Mouse (Mus musculus) neural tube, embryonic 12.5 days (tissue): ENCODE results near the gene Pld6. TPM values are rescaled to one million over a fixed set of nuclear protein-coding genes. Genes with fewer than 3 reads are reported as not detected.
A peak's percentile ranks its signal among the peaks of the same experiment; 100 is the strongest.

Source experiments
- ATAC-seq: fragments of 200-750 bp; cut with Nextera tagmentation; 2 replicates; pipeline ENCODE4 v1.8.0; 2017; ENCODE audit warnings: low read depth, mild to moderate bottlenecking, moderate TSS enrichment, moderate library complexity; ENCODE audit not compliant: low FRiP score
- H3K27ac ChIP-seq: fragments of 300-500 bp; sonication (generic); 2 replicates; pipeline ENCODE4 v1.5.1; 2016
- H3K27me3 ChIP-seq: fragments of 300-500 bp; sonication (generic); replicated peaks from 2 replicates; pipeline ENCODE4 v1.6.1; 2016; ENCODE audit warnings: mild to moderate bottlenecking
- H3K36me3 ChIP-seq: fragments of 300-500 bp; sonication (generic); 2 replicates; pipeline ENCODE4 v1.6.1; 2016; ENCODE audit warnings: mild to moderate bottlenecking
- H3K4me1 ChIP-seq: fragments of 300-500 bp; sonication (generic); 2 replicates; pipeline ENCODE4 v1.6.1; 2016
- H3K4me2 ChIP-seq: fragments of 300-500 bp; sonication (generic); replicated peaks from 2 replicates; pipeline ENCODE4 v1.6.1; 2016; ENCODE audit warnings: mild to moderate bottlenecking
- H3K4me3 ChIP-seq: fragments of 300-500 bp; sonication (generic); 2 replicates; pipeline ENCODE4 v1.5.1; 2016
- H3K9ac ChIP-seq: fragments of 300-500 bp; sonication (generic); 2 replicates; pipeline ENCODE4 v1.6.1; 2016; ENCODE audit warnings: mild to moderate bottlenecking
- H3K9me3 ChIP-seq: fragments of 300-500 bp; sonication (generic); 2 replicates; pipeline ENCODE4 v1.6.1; 2016; ENCODE audit warnings: mild to moderate bottlenecking
- WGBS: fragments of 180-500 bp; shearing (Covaris S2); methylation state at CpG from one replicate; pipeline ENCODE4 v1.1.7; 2016; 5-methylcytosine and 5-hydroxymethylcytosine counted together
- polyA plus RNA-seq: library from polyadenylated mRNA; unstranded; fragments of >200 nt; fragmentation: Nextera tagmentation; extraction: Ambion mirVana; gene quantifications from 2 replicates; pipeline ENCODE4 v1.2.1, GENCODE M21; 2016

Gene Pld6
- polyA plus RNA-seq: 1.0 and 1.7 TPM in 2 replicates

- Histone ChIP-seq H3K27ac (no peak within 1 kb of the TSS), H3K4me3 (peak within 1 kb of the TSS; percentile 34), H3K4me2 (peak within 1 kb of the TSS; percentile 90), H3K9ac (peak within 1 kb of the TSS; percentile 47; the same call in 1 of the 2 replicates), H3K4me1 (peaks cover 7% of the 10 kb centered on the region), H3K36me3 (peaks cover 13% of the 10 kb centered on the region), H3K9me3 (no peaks in the 10 kb centered on the region), H3K27me3 (peaks cover 6% of the 10 kb centered on the region)
- 1% methylated on average over 51 of the region's 51 CpGs for WGBS
- peak; percentile 66; the same call in 1 of the 2 replicates for ATAC-seq
These were observed at the start of gene Pld6 for GRCm38 (mm10) chr11:59787199-59787781. TSS of gene Pld6 (minus strand) at chr11:59787645.

- H3K36me3 ChIP-seq: peaks cover 88% of the 10 kb centered on the region
- no peak for ATAC-seq
- no peak overlapping the region for H3K4me3 ChIP-seq
These were observed 34.2 kb upstream of the Pld6 start for GRCm38 (mm10) chr11:59821625-59822024.

GRCm38 (mm10) chr11:59817916-59818315 is 30.5 kb upstream of the Pld6 start:
- Histone ChIP-seq H3K4me1 (no peaks in the 10 kb centered on the region), H3K27ac (no peak overlapping the region), H3K9me3 (no peaks in the 10 kb centered on the region), H3K36me3 (peaks cover 69% of the 10 kb centered on the region), H3K4me3 (no peak overlapping the region), H3K9ac (no peak overlapping the region), H3K4me2 (no peak overlapping the region), H3K27me3 (no peaks in the 10 kb centered on the region)
- 92% methylated on average over 3 of the region's 3 CpGs for WGBS
- no peak for ATAC-seq

More at GRCm38 (mm10) chr11:59821625-59822024, 34.2 kb upstream of the Pld6 start:
- no peak overlapping the region for H3K4me2 ChIP-seq
- 88% methylated on average over 3 of the region's 3 CpGs for WGBS
- H3K27me3 ChIP-seq: no peaks in the 10 kb centered on the region
- H3K9me3 ChIP-seq: no peaks in the 10 kb centered on the region
- H3K27ac ChIP-seq: no peak overlapping the region
- H3K9ac ChIP-seq: no peak overlapping the region
- H3K4me1 ChIP-seq: no peaks in the 10 kb centered on the region

GRCm38 (mm10) chr11:59815482-59816065 is 28.1 kb upstream of the Pld6 start:
- Histone ChIP-seq H3K36me3 (peaks cover 52% of the 10 kb centered on the region), H3K27ac (no peak overlapping the region), H3K4me2 (no peak overlapping the region), H3K4me3 (no peak overlapping the region), H3K27me3 (no peaks in the 10 kb centered on the region), H3K4me1 (no peaks in the 10 kb centered on the region), H3K9ac (no peak overlapping the region), H3K9me3 (no peaks in the 10 kb centered on the region)
- ATAC-seq: no peak
- 90% methylated on average over 6 of the region's 6 CpGs for WGBS

GRCm38 (mm10) chr11:59814936-59815335 is 27.5 kb upstream of the Pld6 start:
- no peak for ATAC-seq
- H3K4me1 ChIP-seq: no peaks in the 10 kb centered on the region
- WGBS: 87% methylated on average over 6 of the region's 6 CpGs
- no peak overlapping the region for H3K4me3 ChIP-seq
- no peak overlapping the region for H3K27ac ChIP-seq
- no peak overlapping the region for H3K4me2 ChIP-seq
- no peaks in the 10 kb centered on the region for H3K27me3 ChIP-seq
- H3K9me3 ChIP-seq: no peaks in the 10 kb centered on the region
- H3K36me3 ChIP-seq: peaks cover 45% of the 10 kb centered on the region
- no peak overlapping the region for H3K9ac ChIP-seq

GRCm38 (mm10) chr11:59814311-59814710 is 26.9 kb upstream of the Pld6 start:
- Histone ChIP-seq H3K4me1 (no peaks in the 10 kb centered on the region), H3K27me3 (no peaks in the 10 kb centered on the region), H3K27ac (no peak overlapping the region), H3K9me3 (no peaks in the 10 kb centered on the region), H3K4me2 (no peak overlapping the region), H3K9ac (no peak overlapping the region; the same call in 1 of the 2 replicates), H3K36me3 (peaks cover 39% of the 10 kb centered on the region), H3K4me3 (no peak overlapping the region)
- 78% methylated on average over 1 of the region's 1 CpGs for WGBS
- no peak for ATAC-seq

GRCm38 (mm10) chr11:59813276-59813675 is 25.8 kb upstream of the Pld6 start:
- Histone ChIP-seq H3K4me3 (no peak overlapping the region), H3K4me1 (peaks cover 9% of the 10 kb centered on the region), H3K27ac (no peak overlapping the region), H3K36me3 (peaks cover 29% of the 10 kb centered on the region), H3K27me3 (no peaks in the 10 kb centered on the region), H3K9me3 (no peaks in the 10 kb centered on the region), H3K9ac (no peak overlapping the region), H3K4me2 (no peak overlapping the region)
- 73% methylated on average over 3 of the region's 3 CpGs for WGBS
- ATAC-seq: no peak

GRCm38 (mm10) chr11:59811211-59811610 is 23.8 kb upstream of the Pld6 start:
- 82% methylated on average over 4 of the region's 4 CpGs for WGBS
- Histone ChIP-seq H3K9ac (no peak overlapping the region), H3K27ac (no peak overlapping the region), H3K9me3 (no peaks in the 10 kb centered on the region), H3K4me3 (no peak overlapping the region), H3K4me2 (no peak overlapping the region), H3K4me1 (peaks cover 10% of the 10 kb centered on the region), H3K27me3 (no peaks in the 10 kb centered on the region), H3K36me3 (peaks cover 24% of the 10 kb centered on the region)
- no peak for ATAC-seq

- Histone ChIP-seq H3K4me1 (peaks cover 10% of the 10 kb centered on the region), H3K4me2 (peak overlapping the region; percentile 85), H3K27me3 (no peaks in the 10 kb centered on the region), H3K9ac (0 out of 2 replicates have a peak overlapping the region, but pooled peaks have one; percentile 84), H3K36me3 (peaks cover 24% of the 10 kb centered on the region), H3K4me3 (peak overlapping the region; percentile 63), H3K27ac (0 out of 2 replicates have a peak overlapping the region, but pooled peaks have one; percentile 88), H3K9me3 (no peaks in the 10 kb centered on the region)
- no peak for ATAC-seq
- WGBS: 71% methylated on average over 14 of the region's 14 CpGs
These were observed 23.2 kb upstream of the Pld6 start for GRCm38 (mm10) chr11:59810480-59811158.

- H3K4me2 ChIP-seq: peak within 1 kb of the TSS; percentile 85
- peaks cover 10% of the 10 kb centered on the region for H3K4me1 ChIP-seq
- H3K4me3 ChIP-seq: peak within 1 kb of the TSS; percentile 63
- peaks cover 28% of the 10 kb centered on the region for H3K36me3 ChIP-seq
- peak within 1 kb of the TSS; percentile 84 for H3K9ac ChIP-seq
- peak within 1 kb of the TSS; percentile 88 for H3K27ac ChIP-seq
- no peaks in the 10 kb centered on the region for H3K27me3 ChIP-seq
- peak; percentile 97 for ATAC-seq
- WGBS: under 1% methylated on average over 52 of the region's 52 CpGs
- H3K9me3 ChIP-seq: no peaks in the 10 kb centered on the region
These were observed 22.4 kb upstream of the Pld6 start, which contains the start of gene Flcn for GRCm38 (mm10) chr11:59809670-59810474. TSS of gene Flcn (minus strand) at chr11:59810016.

GRCm38 (mm10) chr11:59809071-59809669 is 21.7 kb upstream of the Pld6 start:
- no peaks in the 10 kb centered on the region for H3K27me3 ChIP-seq
- H3K4me2 ChIP-seq: peak overlapping the region; percentile 85
- H3K4me1 ChIP-seq: peaks cover 10% of the 10 kb centered on the region
- H3K9me3 ChIP-seq: no peaks in the 10 kb centered on the region
- H3K36me3 ChIP-seq: peaks cover 35% of the 10 kb centered on the region
- under 1% methylated on average over 15 of the region's 15 CpGs for WGBS
- H3K27ac ChIP-seq: peak overlapping the region; percentile 88; the same call in 1 of the 2 replicates
- peak overlapping the region; percentile 84 for H3K9ac ChIP-seq
- ATAC-seq: peak; percentile 23
- peak overlapping the region; percentile 63 for H3K4me3 ChIP-seq
